Mouse (Mus musculus) naive thymus-derived CD4-positive, alpha-beta T cell, adult 5 months (primary cell): ENCODE data around the gene Shank3. TPM values are rescaled to one million over a fixed set of nuclear protein-coding genes. Genes with fewer than 3 reads are reported as not detected.

Experiments
- polyA plus RNA-seq: library from polyadenylated mRNA; unstranded; fragments of 100-300 nt; shearing (Covaris generic); gene quantifications from one replicate; pipeline ENCODE4 v1.2.1, GENCODE M21; 2017

The Shank3 gene
- not detected for polyA plus RNA-seq

GRCm38 (mm10) chr15:89498961-89499688 lies at the start of gene Shank3:
Gene Shank3, plus strand, starts transcription at chr15:89499623.

DNA sequence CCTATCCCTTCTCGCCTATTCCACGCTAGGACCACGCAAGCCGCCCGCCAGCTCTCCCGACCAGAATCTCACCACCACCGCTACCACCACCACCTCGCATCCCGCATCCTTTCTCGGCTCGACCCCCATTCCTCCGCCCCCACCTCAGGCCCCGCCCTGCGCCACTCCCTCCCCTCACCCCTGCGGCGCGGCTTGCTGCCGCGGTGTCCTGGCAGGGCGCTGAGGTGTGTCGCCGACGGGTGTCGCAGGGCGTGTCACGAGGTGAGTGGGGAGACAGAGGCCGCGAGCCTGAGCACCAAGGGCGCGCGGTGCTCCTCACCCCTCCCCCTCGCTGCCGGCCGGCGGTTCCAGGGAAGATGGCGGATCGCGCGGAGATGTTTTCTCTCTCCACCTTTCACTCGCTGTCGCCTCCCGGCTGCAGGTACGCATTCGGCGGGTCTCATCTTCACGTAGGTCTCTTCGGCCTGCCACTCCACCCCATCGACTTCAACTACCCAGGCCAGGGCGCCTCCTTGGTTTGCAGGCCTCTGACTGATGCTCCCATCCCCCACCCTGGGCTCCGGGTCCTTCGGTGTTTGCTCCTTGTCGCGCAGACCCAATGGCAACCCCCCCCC lies 45.5 kb upstream of the Shank3 start, which contains the start of gene Mapk8ip2:
Gene Mapk8ip2, plus strand, starts transcription at position 49 of the 614 bp plus-strand sequence.

GRCm38 (mm10) chr15:89477091-89477491 lies 22.3 kb upstream of the Shank3 start, which contains the start of gene Arsa:
Gene Arsa, minus strand, starts transcription at chr15:89477425.

DNA sequence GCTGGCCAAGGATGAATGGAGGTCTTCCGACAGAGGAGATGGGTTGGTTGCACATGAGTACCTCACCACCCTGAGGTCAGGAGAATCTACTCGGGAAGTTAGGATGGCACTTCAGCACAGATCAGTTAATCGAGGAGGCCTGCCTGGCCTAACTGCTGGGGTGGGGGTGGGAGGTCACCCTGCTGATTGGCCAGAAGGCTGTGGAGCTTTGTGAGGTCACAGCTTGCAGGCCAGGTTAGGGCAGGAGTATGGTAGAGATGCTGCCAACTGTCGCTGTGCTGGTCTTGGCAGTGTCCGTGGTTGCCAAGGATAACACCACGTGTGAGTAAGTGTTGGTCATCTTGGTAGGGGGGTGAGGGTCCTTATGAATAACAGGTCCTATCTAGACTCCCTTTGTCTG lies 68.7 kb downstream of the Shank3 start, which contains the start of gene Acr:
Gene Acr, plus strand, starts transcription at position 213 of the 400 bp plus-strand sequence.

GRCm38 (mm10) chr15:89591723-89592455 lies 92.5 kb downstream of the Shank3 start, which contains the start of gene Rabl2:
Gene Rabl2, minus strand, starts transcription at chr15:89591923.

Other genes starting within 250 kb of the Shank3 start
- gene Sbf1, start 184.3 kb upstream of the Shank3 start, polyA plus RNA-seq = 191 TPM
- gene Adm2, start 176.9 kb upstream of the Shank3 start, polyA plus RNA-seq = not detected
- not detected for gene Miox, start 165.2 kb upstream of the Shank3 start, polyA plus RNA-seq
- gene Lmf2, start 144.0 kb upstream of the Shank3 start, polyA plus RNA-seq = 57.9 TPM
- 142 TPM for gene Ncaph2, start 143.9 kb upstream of the Shank3 start, polyA plus RNA-seq
- gene Sco2, start 125.8 kb upstream of the Shank3 start, polyA plus RNA-seq = 4.6 TPM
- gene Tymp, start 122.6 kb upstream of the Shank3 start, polyA plus RNA-seq = 1.0 TPM
- gene Odf3b, start 120.3 kb upstream of the Shank3 start, polyA plus RNA-seq = not detected
- not detected for gene Klhdc7b, start 114.7 kb upstream of the Shank3 start, polyA plus RNA-seq
- not detected for gene Syce3, start 89.1 kb upstream of the Shank3 start, polyA plus RNA-seq
- gene Cpt1b, start 73.8 kb upstream of the Shank3 start, polyA plus RNA-seq = not detected
- gene C730034F03Rik, start 70.0 kb upstream of the Shank3 start, polyA plus RNA-seq = 11.5 TPM
- gene Gm44502, start 69.9 kb upstream of the Shank3 start, polyA plus RNA-seq = 0.42 TPM
- gene Chkb, start 69.7 kb upstream of the Shank3 start, polyA plus RNA-seq = 145 TPM
- gene Mapk8ip2, start 45.7 kb upstream of the Shank3 start, polyA plus RNA-seq = not detected
- gene Arsa, start 22.2 kb upstream of the Shank3 start, polyA plus RNA-seq = 20.8 TPM
- gene Acr, start 68.7 kb downstream of the Shank3 start, polyA plus RNA-seq = not detected
- gene Rabl2, start 92.3 kb downstream of the Shank3 start, polyA plus RNA-seq = 0.40 TPM